Mouse (Mus musculus): ENCODE measurements around the gene Oog4.
"Not testable (repeated sequence)": the region's sequence is repeated elsewhere in the genome, so short reads cannot be mapped to it uniquely, and the experiment has no call there.

The Oog4 gene

GRCm38 (mm10) chr4:143450224-143450623, at the start of gene Oog4:
Gene Oog4 (minus strand): TSS chr4:143450324.
- DNase-seq (ENCODE audit: low read depth, low spot score): no peak

- DNase-seq (ENCODE audit: low read depth, low spot score): not testable (repeated sequence)
Observed at GRCm38 (mm10) chr4:143426770-143427169, 23.4 kb downstream of the Oog4 start.

GRCm38 (mm10) chr4:143414121-143414520, 36.0 kb downstream of the Oog4 start:
- no peak for DNase-seq (ENCODE audit: low read depth, low spot score)

DNA sequence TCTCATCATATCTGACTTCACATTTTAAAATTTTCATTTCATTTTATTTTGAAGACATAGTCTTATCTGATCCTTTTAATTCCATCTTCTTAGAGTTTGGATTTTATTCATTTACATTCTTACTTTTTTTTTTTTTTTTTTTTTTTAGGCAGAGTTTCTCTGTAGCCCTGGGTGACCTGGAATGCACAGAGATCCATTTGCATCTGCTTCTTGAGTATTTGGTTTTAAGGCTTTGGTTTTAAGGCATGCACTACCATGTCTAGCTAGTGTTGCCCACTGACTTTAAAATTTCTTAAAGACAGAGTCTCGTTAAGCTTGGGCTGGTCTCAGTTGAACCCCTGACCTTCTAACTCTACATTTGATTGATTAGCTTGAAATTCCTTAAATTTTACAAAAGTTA, 36.5 kb downstream of the Oog4 start:
- no peak for DNase-seq (ENCODE audit: low read depth, low spot score)

DNA sequence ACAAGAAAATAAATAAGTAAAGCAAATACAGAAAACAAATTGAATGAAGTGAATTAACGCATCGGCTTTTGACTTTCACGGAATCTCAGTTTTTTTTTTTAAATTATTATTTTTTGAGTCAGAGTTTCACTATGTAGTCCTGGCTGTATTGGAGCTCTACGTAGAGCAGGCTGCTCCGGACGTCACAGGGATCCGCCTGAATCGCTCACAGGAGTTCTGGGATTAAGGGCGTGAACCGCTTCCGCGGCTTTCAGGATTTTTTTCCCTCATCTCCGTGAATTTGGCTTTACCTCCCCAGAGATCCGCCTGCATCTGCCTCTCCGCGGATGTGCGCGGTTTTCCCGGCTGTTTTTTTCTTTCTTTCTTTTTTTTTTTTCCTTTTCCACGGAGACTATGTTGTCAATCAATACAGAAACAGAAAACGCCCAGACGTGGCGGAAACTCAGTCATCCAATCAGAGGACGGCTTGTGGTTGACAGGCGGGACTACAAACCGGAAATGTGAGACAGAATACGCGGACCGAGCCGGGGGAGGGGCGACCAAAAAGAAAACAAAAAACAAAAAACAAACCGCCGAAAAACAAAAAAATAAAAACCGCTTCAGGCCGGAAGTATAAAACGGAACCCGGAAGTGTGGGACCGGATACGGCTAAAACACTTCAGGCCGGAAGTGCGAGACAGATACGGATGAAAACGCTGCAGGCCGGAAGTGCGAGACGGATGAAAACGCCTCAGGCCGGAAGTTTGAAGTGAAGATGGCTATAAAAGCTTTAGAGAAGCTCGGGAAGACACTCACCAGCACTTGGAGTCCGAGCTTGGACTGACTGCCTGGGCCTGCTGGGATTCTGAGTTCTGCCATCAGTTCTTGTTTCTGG, 37.7 kb downstream of the Oog4 start, which contains the start of gene Pramef8:
Gene Pramef8 (plus strand): TSS at position 208 of the 874 bp plus-strand sequence.
- DNase-seq (ENCODE audit: low read depth, low spot score): peak; percentile 94

GRCm38 (mm10) chr4:143411566-143412218, 38.4 kb downstream of the Oog4 start:
- DNase-seq (ENCODE audit: low read depth, low spot score): no peak

DNA sequence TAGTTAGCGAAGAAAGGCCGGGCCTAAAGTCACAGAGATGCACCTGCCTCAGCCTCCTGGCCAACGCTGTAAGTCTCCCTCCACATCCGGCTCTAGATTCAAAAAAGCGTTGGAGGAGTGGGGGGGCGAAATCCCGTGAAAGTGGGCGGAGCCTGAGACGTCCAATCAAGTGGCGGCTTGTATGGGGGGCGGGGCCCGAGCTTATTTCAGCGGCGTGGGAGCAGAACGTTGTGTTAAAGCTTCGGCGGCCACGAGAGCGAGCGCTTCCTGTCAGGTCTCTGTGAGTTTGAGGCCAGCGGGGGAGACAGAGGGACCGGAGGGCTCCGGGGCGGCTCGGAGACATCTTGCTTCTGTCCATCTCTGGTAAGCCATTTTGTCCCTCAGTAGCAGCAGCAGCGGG, 55.9 kb downstream of the Oog4 start, which contains the start of gene Pramel1:
Gene Pramel1 (plus strand): TSS at position 248 of the 400 bp plus-strand sequence.
- no peak for DNase-seq (ENCODE audit: low read depth, low spot score)

GRCm38 (mm10) chr4:143388955-143389702, 61.0 kb downstream of the Oog4 start:
- peak; percentile 43 for DNase-seq (ENCODE audit: low read depth, low spot score)
